Mouse (Mus musculus): ENCODE data around the gene Psmc1. TPM values are rescaled to one million over a fixed set of nuclear protein-coding genes. Genes with fewer than 3 reads are reported as not detected.

The Psmc1 gene
- polyA plus RNA-seq, 1 experiment from 2014 or later: 404 TPM

DNA sequence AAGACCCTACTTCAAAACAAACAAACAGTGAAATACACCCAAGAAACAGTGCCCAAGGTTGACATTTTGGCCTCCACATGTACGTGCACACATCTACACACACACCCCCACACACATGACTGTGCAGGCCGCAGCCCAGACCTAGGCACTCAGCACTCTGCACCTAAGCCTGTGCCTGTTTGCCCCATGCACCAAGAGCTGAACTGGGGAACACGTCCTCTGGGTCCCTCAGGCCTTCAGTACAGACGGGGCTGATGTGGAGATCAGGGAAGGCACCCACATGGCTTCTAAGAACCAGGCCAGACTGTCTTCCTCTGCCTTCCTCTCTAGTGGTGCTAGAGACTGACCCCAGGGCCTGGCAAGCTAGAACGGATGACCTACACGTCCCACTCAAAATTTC lies 18.6 kb downstream of the Psmc1 start:
- no peaks in the 10 kb centered on the region for H3K4me1 ChIP-seq (replicated peaks; ENCODE audit: control insufficient read depth, insufficient read depth, low read length)
- H3K4me3 ChIP-seq (ENCODE audit: low read depth, low read length): no peak overlapping the region
- WGBS: 88% methylated on average over 6 of the region's 6 CpGs
- no peaks in the 10 kb centered on the region for H3K9me3 ChIP-seq (ENCODE audit: control insufficient read depth, low read length)
- ATAC-seq (replicated peaks; ENCODE audit: low FRiP score) (no peak), DNase-seq (ENCODE audit: low spot score) (no peak)
- H3K27me3 ChIP-seq (ENCODE audit: control insufficient read depth, insufficient read depth, low read length): no peaks in the 10 kb centered on the region
- H3K9ac ChIP-seq (ENCODE audit: low read length): no peak overlapping the region
- H3K4me2 ChIP-seq (ENCODE audit: low read depth, low read length, severe bottlenecking): no peak overlapping the region
- no peak overlapping the region for H3K27ac ChIP-seq (ENCODE audit: low read depth, low read length)
- H3K36me3 ChIP-seq (ENCODE audit: control insufficient read depth, insufficient read depth, low read length): peaks cover 11% of the 10 kb centered on the region

DNA sequence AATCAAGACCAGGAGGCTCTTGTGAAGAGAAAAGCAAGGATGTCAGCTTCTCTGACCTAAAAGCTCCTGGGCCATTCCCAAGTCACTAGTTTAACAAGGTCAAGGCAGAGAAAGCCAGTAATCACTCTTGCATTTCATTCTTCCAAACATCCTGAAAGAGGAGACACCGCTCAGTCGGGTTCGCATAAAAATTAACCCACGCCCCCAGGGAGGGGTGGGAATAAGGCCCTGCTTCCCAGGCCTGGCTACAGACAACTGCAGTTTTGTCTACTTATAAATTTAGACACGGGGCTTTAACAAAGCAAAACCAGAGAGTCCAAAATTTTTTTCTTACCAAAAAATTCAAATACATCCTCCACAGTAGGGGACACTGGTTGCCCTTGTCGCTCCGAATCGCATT lies 19.0 kb downstream of the Psmc1 start:
- no peaks in the 10 kb centered on the region for H3K27me3 ChIP-seq (ENCODE audit: control insufficient read depth, insufficient read depth, low read length)

DNA sequence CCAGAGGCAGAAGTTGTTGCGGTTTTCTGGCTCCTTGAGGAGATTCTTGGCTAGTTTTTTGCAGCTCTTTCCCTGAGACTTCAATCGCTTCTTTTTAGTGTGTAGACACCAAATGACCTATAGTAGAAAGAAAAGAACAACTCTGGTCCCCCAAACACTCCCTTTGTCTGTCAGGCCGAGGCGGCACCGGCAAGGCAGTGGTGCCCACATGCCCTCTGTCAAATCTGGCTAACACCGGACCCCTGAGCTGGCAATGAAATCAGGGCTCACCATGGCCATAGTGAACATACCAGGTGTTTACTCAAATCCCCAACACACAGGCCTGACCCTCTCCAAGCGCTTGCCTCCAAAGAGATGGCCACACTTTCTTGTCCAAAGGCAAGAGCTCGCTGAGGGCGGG lies 21.2 kb downstream of the Psmc1 start:
- Histone ChIP-seq H3K4me3 (ENCODE audit: low read depth, low read length) (no peak overlapping the region), H3K9me3 (ENCODE audit: control insufficient read depth, low read length) (no peaks in the 10 kb centered on the region), H3K9ac (ENCODE audit: low read length) (no peak overlapping the region), H3K36me3 (ENCODE audit: control insufficient read depth, insufficient read depth, low read length) (no peaks in the 10 kb centered on the region; the same call in 1 of the 2 replicates), H3K27me3 (ENCODE audit: control insufficient read depth, insufficient read depth, low read length) (no peaks in the 10 kb centered on the region), H3K4me1 (replicated peaks; ENCODE audit: control insufficient read depth, insufficient read depth, low read length) (no peaks in the 10 kb centered on the region), H3K27ac (ENCODE audit: low read depth, low read length) (no peak overlapping the region), H3K4me2 (ENCODE audit: low read depth, low read length, severe bottlenecking) (no peak overlapping the region)
- WGBS: 90% methylated on average over 9 of the region's 9 CpGs
- DNase-seq (ENCODE audit: low spot score) (no peak), ATAC-seq (replicated peaks; ENCODE audit: low FRiP score) (no peak)

More for the DNA sequence above, 19.0 kb downstream of the Psmc1 start:
- DNase-seq (ENCODE audit: low spot score) (no peak), ATAC-seq (replicated peaks; ENCODE audit: low FRiP score) (no peak)
- Histone ChIP-seq H3K27ac (ENCODE audit: low read depth, low read length) (no peak overlapping the region), H3K4me3 (ENCODE audit: low read depth, low read length) (no peak overlapping the region), H3K9me3 (ENCODE audit: control insufficient read depth, low read length) (no peaks in the 10 kb centered on the region), H3K9ac (ENCODE audit: low read length) (no peak overlapping the region), H3K4me2 (ENCODE audit: low read depth, low read length, severe bottlenecking) (no peak overlapping the region), H3K36me3 (ENCODE audit: control insufficient read depth, insufficient read depth, low read length) (peaks cover 7% of the 10 kb centered on the region), H3K4me1 (replicated peaks; ENCODE audit: control insufficient read depth, insufficient read depth, low read length) (no peaks in the 10 kb centered on the region)
- WGBS: 88% methylated on average over 8 of the region's 8 CpGs

DNA sequence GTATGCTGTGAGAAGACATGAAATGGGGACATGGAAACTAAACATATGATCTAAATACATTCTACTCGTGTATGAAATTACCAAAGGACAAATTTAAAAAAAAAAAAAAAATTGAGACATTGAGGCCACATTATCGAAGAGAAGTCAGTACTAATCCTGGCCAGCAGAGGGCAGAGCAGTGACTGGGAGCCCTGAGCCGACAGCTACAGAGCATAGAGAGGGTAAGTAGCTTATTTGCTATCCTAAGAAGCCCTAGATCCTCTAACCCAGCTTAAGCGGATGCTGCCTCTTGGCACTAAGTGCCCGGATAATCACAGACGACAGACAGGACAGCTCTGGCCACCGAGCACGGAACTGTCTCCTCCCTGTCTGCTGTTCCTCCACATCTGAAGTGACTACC lies 21.7 kb downstream of the Psmc1 start:
- ATAC-seq (replicated peaks; ENCODE audit: low FRiP score): no peak
- H3K27ac ChIP-seq (ENCODE audit: low read depth, low read length): no peak overlapping the region
- no peaks in the 10 kb centered on the region for H3K4me1 ChIP-seq (replicated peaks; ENCODE audit: control insufficient read depth, insufficient read depth, low read length)
- no peaks in the 10 kb centered on the region; the same call in 1 of the 2 replicates for H3K36me3 ChIP-seq (ENCODE audit: control insufficient read depth, insufficient read depth, low read length)
- H3K27me3 ChIP-seq (ENCODE audit: control insufficient read depth, insufficient read depth, low read length): no peaks in the 10 kb centered on the region
- no peak overlapping the region for H3K9ac ChIP-seq (ENCODE audit: low read length)
- H3K9me3 ChIP-seq (ENCODE audit: control insufficient read depth, low read length): no peaks in the 10 kb centered on the region
- peak; percentile 77 for DNase-seq (ENCODE audit: low spot score)
- 48% methylated on average over 8 of the region's 8 CpGs for WGBS
- H3K4me2 ChIP-seq (ENCODE audit: low read depth, low read length, severe bottlenecking): no peak overlapping the region
- no peak overlapping the region for H3K4me3 ChIP-seq (ENCODE audit: low read depth, low read length)

DNA sequence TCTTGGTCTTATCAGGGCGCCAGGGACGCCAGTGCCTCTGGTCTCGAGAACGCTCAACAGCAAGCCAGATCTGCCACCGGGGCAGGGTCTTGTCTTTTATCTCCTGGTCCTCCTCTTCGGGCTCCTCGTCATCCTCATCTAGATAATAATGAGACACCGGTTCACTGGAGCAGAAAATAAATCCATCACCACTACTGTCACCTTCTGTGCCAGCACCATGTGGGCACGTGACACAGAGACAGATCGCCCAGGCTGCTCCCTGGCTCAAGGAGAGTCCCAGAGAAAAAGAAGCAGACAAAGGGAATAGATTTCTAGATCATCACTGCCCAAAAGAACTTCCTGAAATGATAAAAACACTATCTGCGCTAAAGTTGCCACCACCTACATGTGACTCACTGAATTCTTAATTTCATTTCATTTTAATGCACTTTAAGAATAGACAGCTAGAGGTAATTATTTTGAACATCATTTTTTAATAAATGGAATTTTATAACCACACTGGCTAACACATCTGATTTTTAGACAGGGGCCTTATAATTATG lies 24.5 kb downstream of the Psmc1 start:
- DNase-seq (ENCODE audit: low spot score): no peak
- 90% methylated on average over 11 of the region's 11 CpGs for WGBS

DNA sequence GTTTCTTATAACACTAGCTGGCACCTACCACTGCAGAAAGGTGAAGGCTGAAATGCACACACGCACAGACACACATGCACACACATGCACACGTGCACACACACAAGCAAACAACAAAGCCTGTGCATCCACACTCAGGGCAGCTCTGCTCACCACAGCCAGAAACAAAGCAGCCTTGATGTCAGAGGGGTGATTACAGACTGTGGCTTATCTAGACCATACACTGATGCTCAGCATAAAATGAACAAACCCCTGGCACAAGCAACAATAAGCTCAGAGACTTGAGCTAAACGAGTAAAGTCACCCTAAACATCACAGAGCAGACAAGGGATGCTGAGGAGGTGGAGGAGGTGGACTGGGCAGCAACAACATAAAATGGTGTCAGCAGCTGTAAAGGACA lies 25.2 kb downstream of the Psmc1 start:
- Histone ChIP-seq H3K9me3 (ENCODE audit: control insufficient read depth, low read length) (no peaks in the 10 kb centered on the region), H3K4me2 (ENCODE audit: low read depth, low read length, severe bottlenecking) (no peak overlapping the region), H3K4me3 (ENCODE audit: low read depth, low read length) (no peak overlapping the region), H3K27me3 (ENCODE audit: control insufficient read depth, insufficient read depth, low read length) (no peaks in the 10 kb centered on the region), H3K9ac (ENCODE audit: low read length) (no peak overlapping the region), H3K27ac (ENCODE audit: low read depth, low read length) (no peak overlapping the region), H3K36me3 (ENCODE audit: control insufficient read depth, insufficient read depth, low read length) (peaks cover 6% of the 10 kb centered on the region; the same call in 1 of the 2 replicates), H3K4me1 (replicated peaks; ENCODE audit: control insufficient read depth, insufficient read depth, low read length) (no peaks in the 10 kb centered on the region)
- DNase-seq (ENCODE audit: low spot score) (no peak), ATAC-seq (replicated peaks; ENCODE audit: low FRiP score) (no peak)
- WGBS: 92% methylated on average over 3 of the region's 3 CpGs

More for the DNA sequence above, 24.5 kb downstream of the Psmc1 start:
- H3K9ac ChIP-seq (ENCODE audit: low read length): no peak overlapping the region
- no peaks in the 10 kb centered on the region for H3K4me1 ChIP-seq (replicated peaks; ENCODE audit: control insufficient read depth, insufficient read depth, low read length)
- no peak overlapping the region for H3K4me2 ChIP-seq (ENCODE audit: low read depth, low read length, severe bottlenecking)
- no peak overlapping the region for H3K4me3 ChIP-seq (ENCODE audit: low read depth, low read length)
- no peak for ATAC-seq (replicated peaks; ENCODE audit: low FRiP score)
- peaks cover 4% of the 10 kb centered on the region; the same call in 1 of the 2 replicates for H3K36me3 ChIP-seq (ENCODE audit: control insufficient read depth, insufficient read depth, low read length)
- no peaks in the 10 kb centered on the region for H3K27me3 ChIP-seq (ENCODE audit: control insufficient read depth, insufficient read depth, low read length)
- no peak overlapping the region for H3K27ac ChIP-seq (ENCODE audit: low read depth, low read length)
- H3K9me3 ChIP-seq (ENCODE audit: control insufficient read depth, low read length): no peaks in the 10 kb centered on the region

DNA sequence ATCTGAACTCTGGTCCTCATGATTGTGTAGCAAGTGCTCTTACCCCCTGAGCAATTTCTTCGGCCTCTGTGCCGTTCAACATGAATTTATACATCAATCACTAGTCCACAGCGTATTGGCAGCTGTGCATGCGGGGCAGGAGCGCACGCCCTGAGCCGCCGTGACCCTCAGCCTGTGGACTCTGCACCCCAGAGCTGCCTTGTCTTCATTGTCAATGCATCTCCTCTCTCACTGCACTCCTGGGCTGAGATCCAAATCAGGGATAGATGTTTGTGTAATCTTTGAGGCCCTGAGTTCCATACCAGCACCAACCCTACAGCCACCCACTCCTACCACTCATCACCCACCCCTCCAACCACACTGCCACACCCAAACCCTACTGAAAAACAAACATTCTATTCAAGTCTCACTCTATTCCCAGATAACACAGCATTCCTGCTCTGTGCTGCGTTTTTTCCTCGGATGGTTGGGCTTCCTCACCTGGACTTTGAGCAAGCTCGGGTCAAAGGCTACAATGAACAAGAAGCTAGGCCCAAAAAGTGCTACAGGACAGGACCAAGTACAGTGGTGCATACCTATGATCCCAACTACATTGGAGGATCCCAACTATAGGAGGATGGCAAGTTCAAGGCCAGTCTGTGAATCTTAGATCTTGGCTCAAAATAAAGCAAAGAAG lies 33.0 kb downstream of the Psmc1 start:
- Histone ChIP-seq H3K27me3 (ENCODE audit: control insufficient read depth, insufficient read depth, low read length) (no peaks in the 10 kb centered on the region), H3K27ac (ENCODE audit: low read depth, low read length) (no peak overlapping the region), H3K36me3 (ENCODE audit: control insufficient read depth, insufficient read depth, low read length) (peaks cover 11% of the 10 kb centered on the region; the same call in 1 of the 2 replicates), H3K4me2 (ENCODE audit: low read depth, low read length, severe bottlenecking) (no peak overlapping the region), H3K4me3 (ENCODE audit: low read depth, low read length) (no peak overlapping the region), H3K9ac (ENCODE audit: low read length) (no peak overlapping the region), H3K4me1 (replicated peaks; ENCODE audit: control insufficient read depth, insufficient read depth, low read length) (no peaks in the 10 kb centered on the region), H3K9me3 (ENCODE audit: control insufficient read depth, low read length) (no peaks in the 10 kb centered on the region)
- no peak for ATAC-seq (replicated peaks; ENCODE audit: low FRiP score)
- DNase-seq (ENCODE audit: low spot score): no peak
- WGBS: 93% methylated on average over 11 of the region's 11 CpGs

DNA sequence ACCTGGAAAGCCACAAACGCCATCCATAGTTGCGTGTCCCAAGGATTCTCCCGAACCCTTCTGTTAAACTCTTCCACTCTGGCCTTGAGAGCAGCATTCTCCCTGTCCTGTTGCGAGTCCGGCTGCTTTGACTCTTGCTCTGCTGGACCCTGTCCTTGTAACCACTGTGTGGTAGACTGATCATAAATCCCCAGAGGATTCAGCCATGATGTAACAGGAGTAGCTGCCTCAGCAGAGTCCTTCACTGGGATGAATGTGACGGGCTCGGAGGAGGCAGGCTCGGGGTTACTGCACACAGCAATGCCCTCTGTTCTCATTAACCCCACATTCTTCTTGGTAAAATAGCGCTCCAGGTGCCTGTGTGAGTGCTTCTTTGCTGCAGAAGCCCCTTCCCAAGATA lies 33.8 kb downstream of the Psmc1 start:
- Histone ChIP-seq H3K27me3 (ENCODE audit: control insufficient read depth, insufficient read depth, low read length) (no peaks in the 10 kb centered on the region), H3K9ac (ENCODE audit: low read length) (no peak overlapping the region), H3K9me3 (ENCODE audit: control insufficient read depth, low read length) (no peaks in the 10 kb centered on the region), H3K27ac (ENCODE audit: low read depth, low read length) (no peak overlapping the region), H3K36me3 (ENCODE audit: control insufficient read depth, insufficient read depth, low read length) (peaks cover 7% of the 10 kb centered on the region; the same call in 1 of the 2 replicates), H3K4me3 (ENCODE audit: low read depth, low read length) (no peak overlapping the region), H3K4me2 (ENCODE audit: low read depth, low read length, severe bottlenecking) (no peak overlapping the region), H3K4me1 (replicated peaks; ENCODE audit: control insufficient read depth, insufficient read depth, low read length) (no peaks in the 10 kb centered on the region)
- ATAC-seq (replicated peaks; ENCODE audit: low FRiP score) (no peak), DNase-seq (ENCODE audit: low spot score) (no peak)
- 93% methylated on average over 9 of the region's 9 CpGs for WGBS

DNA sequence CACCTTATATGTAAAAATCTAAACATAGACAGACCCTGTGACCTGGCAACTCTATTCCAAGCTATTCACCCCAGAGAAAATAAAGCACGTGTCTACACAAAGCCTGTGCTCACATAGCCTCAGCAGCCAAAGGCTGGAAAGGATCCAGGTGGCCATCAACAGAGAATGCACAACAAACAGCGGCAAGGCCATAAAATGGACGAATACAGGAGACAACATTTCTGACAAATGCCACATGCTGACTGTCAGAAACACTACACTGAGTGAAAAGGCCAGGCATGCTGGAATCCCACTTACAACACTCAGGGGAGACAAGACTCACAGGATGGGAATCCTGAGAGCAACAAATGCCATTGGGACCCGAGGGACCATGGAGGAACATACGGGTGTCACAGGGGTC lies 34.3 kb downstream of the Psmc1 start:
- Histone ChIP-seq H3K4me2 (ENCODE audit: low read depth, low read length, severe bottlenecking) (no peak overlapping the region), H3K27me3 (ENCODE audit: control insufficient read depth, insufficient read depth, low read length) (no peaks in the 10 kb centered on the region), H3K9ac (ENCODE audit: low read length) (no peak overlapping the region), H3K4me1 (replicated peaks; ENCODE audit: control insufficient read depth, insufficient read depth, low read length) (no peaks in the 10 kb centered on the region), H3K36me3 (ENCODE audit: control insufficient read depth, insufficient read depth, low read length) (peaks cover 7% of the 10 kb centered on the region; the same call in 1 of the 2 replicates), H3K27ac (ENCODE audit: low read depth, low read length) (no peak overlapping the region), H3K4me3 (ENCODE audit: low read depth, low read length) (no peak overlapping the region), H3K9me3 (ENCODE audit: control insufficient read depth, low read length) (no peaks in the 10 kb centered on the region)
- WGBS: 93% methylated on average over 5 of the region's 5 CpGs
- no peak for DNase-seq (ENCODE audit: low spot score)
- no peak for ATAC-seq (replicated peaks; ENCODE audit: low FRiP score)
